Mouse (Mus musculus) stomach, postnatal 0 days (tissue): ENCODE measurements around the gene Slc10a7. TPM values are rescaled to one million over a fixed set of nuclear protein-coding genes. Genes with fewer than 3 reads are reported as not detected.
A peak's percentile ranks its signal among the peaks of the same experiment; 100 is the strongest.

ENCODE experiments used
- ATAC-seq: fragments of 200-750 bp; cut with Nextera tagmentation; 2 replicates; pipeline ENCODE4 v1.8.0; 2017; ENCODE audit not compliant: low FRiP score, low TSS enrichment
- DNase-seq: peaks from one replicate; pipeline ENCODE4 v3.0.0-alpha.2; 2016; ENCODE audit warnings: low spot score
- H3K27ac ChIP-seq: fragments of 300-500 bp; sonication (generic); replicated peaks from 2 replicates; pipeline ENCODE4 v1.5.1; 2014; ENCODE audit warnings: mild to moderate bottlenecking, control low read depth
- H3K27me3 ChIP-seq: fragments of 300-500 bp; sonication (generic); 2 replicates; pipeline ENCODE4 v1.6.1; 2014; ENCODE audit warnings: low read length; ENCODE audit not compliant: control insufficient read depth, insufficient read depth
- H3K36me3 ChIP-seq: fragments of 300-500 bp; sonication (generic); 2 replicates; pipeline ENCODE4 v1.6.1; 2014; ENCODE audit warnings: low read length, mixed read lengths; ENCODE audit not compliant: control insufficient read depth, insufficient read depth
- H3K4me1 ChIP-seq: fragments of 300-500 bp; sonication (generic); replicated peaks from 2 replicates; pipeline ENCODE4 v1.6.1; 2014; ENCODE audit warnings: antibody characterized with exemption; ENCODE audit not compliant: control insufficient read depth, insufficient read depth
- H3K4me2 ChIP-seq: fragments of 300-500 bp; sonication (generic); replicated peaks from 2 replicates; pipeline ENCODE4 v1.6.1; 2014; ENCODE audit warnings: low read depth, mild to moderate bottlenecking, control low read depth, moderate library complexity
- H3K4me3 ChIP-seq: fragments of 300-500 bp; sonication (generic); 2 replicates; pipeline ENCODE4 v1.5.1; 2014; ENCODE audit warnings: low read depth, low read length, control low read depth
- H3K9ac ChIP-seq: fragments of 300-500 bp; sonication (generic); 2 replicates; pipeline ENCODE4 v1.6.1; 2014; ENCODE audit warnings: mild to moderate bottlenecking, low read length, control low read depth, mixed read lengths
- H3K9me3 ChIP-seq: fragments of 300-500 bp; sonication (generic); 2 replicates; pipeline ENCODE4 v1.6.1; 2016; ENCODE audit warnings: low read length; ENCODE audit not compliant: control insufficient read depth
- CTCF ChIP-seq: IDR thresholded peaks from 2 replicates; pipeline ENCODE4 v1.5.1; 2016; ENCODE audit warnings: antibody characterized with exemption, low read depth, mild to moderate bottlenecking, moderate library complexity
- EP300 ChIP-seq: optimal IDR thresholded peaks from 2 replicates; pipeline ENCODE3; 2016; ENCODE audit warnings: antibody characterized with exemption
- WGBS: fragments of 180-500 bp; shearing (Covaris S2); extraction: QIAGEN DNeasy Blood & Tissue Kit; methylation state at CpG from one replicate; pipeline ENCODE4 v1.1.7; 2014; 5-methylcytosine and 5-hydroxymethylcytosine counted together
- polyA plus RNA-seq: library from polyadenylated mRNA; unstranded; fragments of >200 nt; fragmentation: Nextera tagmentation; extraction: Ambion mirVana; gene quantifications from 2 replicates; pipeline ENCODE4 v1.2.1, GENCODE M21; 2015

The Slc10a7 gene
- polyA plus RNA-seq, 1 experiment from 2014 or later: 11.3 TPM

GRCm38 (mm10) chr8:78770584-78770983 lies 261.4 kb downstream of the Slc10a7 start:
- no peak for TF ChIP-seq CTCF
- TF ChIP-seq EP300: no peak
- Histone ChIP-seq H3K36me3 (no peaks in the 10 kb centered on the region), H3K27me3 (no peaks in the 10 kb centered on the region), H3K9ac (no peak overlapping the region), H3K4me3 (no peak overlapping the region), H3K9me3 (no peaks in the 10 kb centered on the region), H3K27ac (no peak overlapping the region), H3K4me2 (no peak overlapping the region), H3K4me1 (no peaks in the 10 kb centered on the region)
- WGBS: 84% methylated on average over 3 of the region's 3 CpGs
- DNase-seq: no peak
- no peak for ATAC-seq

- H3K36me3 ChIP-seq: no peaks in the 10 kb centered on the region
- H3K27ac ChIP-seq: no peak overlapping the region
- H3K4me2 ChIP-seq: peak overlapping the region; percentile 34
- no peak overlapping the region for H3K9ac ChIP-seq
- no peaks in the 10 kb centered on the region for H3K27me3 ChIP-seq
- no peaks in the 10 kb centered on the region for H3K9me3 ChIP-seq
- ATAC-seq: peak; percentile 73; the same call in 1 of the 2 replicates
- DNase-seq: peak; percentile 22
- H3K4me3 ChIP-seq: 0 out of 2 replicates have a peak overlapping the region, but pooled peaks have one; percentile 6
- 48% methylated on average over 7 of the region's 7 CpGs for WGBS
- TF ChIP-seq CTCF (no peak), EP300 (no peak)
- no peaks in the 10 kb centered on the region for H3K4me1 ChIP-seq
These were observed 262.1 kb downstream of the Slc10a7 start for GRCm38 (mm10) chr8:78771256-78771655.

- peak; percentile 4 for DNase-seq
- H3K36me3 ChIP-seq: no peaks in the 10 kb centered on the region
- H3K4me2 ChIP-seq: no peak overlapping the region
- H3K27ac ChIP-seq: no peak overlapping the region
- TF ChIP-seq EP300 (no peak), CTCF (no peak)
- no peaks in the 10 kb centered on the region for H3K9me3 ChIP-seq
- ATAC-seq: no peak
- H3K4me3 ChIP-seq: no peak overlapping the region
- H3K4me1 ChIP-seq: no peaks in the 10 kb centered on the region
- 86% methylated on average over 9 of the region's 9 CpGs for WGBS
- H3K27me3 ChIP-seq: no peaks in the 10 kb centered on the region
- H3K9ac ChIP-seq: no peak overlapping the region
These were observed 267.7 kb downstream of the Slc10a7 start for GRCm38 (mm10) chr8:78776816-78777215.

Other genes with a start within 250 kb of the Slc10a7 start
- not detected in 2 replicates for gene Pou4f2, start 72.7 kb upstream of the Slc10a7 start, polyA plus RNA-seq
- 76.1 and 78.6 TPM in 2 replicates for gene Rbmxl1, start 448 bp upstream of the Slc10a7 start, polyA plus RNA-seq